Mouse (Mus musculus): ENCODE results near the gene Slc22a13. TPM values are rescaled to one million over a fixed set of nuclear protein-coding genes. Genes with fewer than 3 reads are reported as not detected.

Gene Slc22a13
- polyA plus RNA-seq (2014; fragmentation: Nextera tagmentation; extraction: Ambion mirVana): not detected in 2 replicates

DNA sequence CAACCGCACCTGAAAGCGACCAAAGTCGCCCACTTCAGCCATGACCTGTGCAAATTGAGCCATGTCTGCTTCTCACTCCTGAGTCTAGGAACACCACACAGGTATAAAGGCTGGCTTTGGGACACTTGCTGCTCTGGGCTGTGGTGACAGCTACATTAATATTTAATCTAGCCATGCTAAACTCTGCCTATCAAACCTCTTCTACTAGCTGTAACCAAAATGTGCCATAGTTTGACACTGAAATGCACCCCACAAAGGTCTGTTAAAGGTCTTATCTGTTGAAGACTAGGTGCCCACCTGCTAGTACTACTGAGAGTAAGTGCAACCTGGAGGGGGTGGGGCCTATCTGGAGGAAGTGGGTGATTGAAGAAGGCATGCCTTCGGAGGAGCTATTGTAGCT, at the start of gene Slc22a13:
Slc22a13 (minus strand) TSS at position 101 of the 400 bp plus-strand sequence.
- Histone ChIP-seq H3K9ac (ENCODE audit: low read depth, low read length) (no peak within 1 kb of the TSS), H3K4me2 (replicated peaks; ENCODE audit: low read depth, low read length) (no peak within 1 kb of the TSS), H3K27me3 (ENCODE audit: control insufficient read depth, insufficient read depth, low read length) (no peaks in the 10 kb centered on the region), H3K27ac (ENCODE audit: low read depth, low read length) (no peak within 1 kb of the TSS), H3K4me1 (replicated peaks; ENCODE audit: control insufficient read depth, insufficient read depth, low read length) (no peaks in the 10 kb centered on the region), H3K4me3 (ENCODE audit: low read depth, low read length) (no peak within 1 kb of the TSS), H3K9me3 (ENCODE audit: control insufficient read depth, low read length) (no peaks in the 10 kb centered on the region), H3K36me3 (ENCODE audit: control insufficient read depth, insufficient read depth, low read length) (no peaks in the 10 kb centered on the region)
- WGBS: 74% methylated on average over 4 of the region's 4 CpGs
- ATAC-seq (ENCODE audit: low FRiP score) (no peak), DNase-seq (ENCODE audit: low spot score) (no peak)

DNA sequence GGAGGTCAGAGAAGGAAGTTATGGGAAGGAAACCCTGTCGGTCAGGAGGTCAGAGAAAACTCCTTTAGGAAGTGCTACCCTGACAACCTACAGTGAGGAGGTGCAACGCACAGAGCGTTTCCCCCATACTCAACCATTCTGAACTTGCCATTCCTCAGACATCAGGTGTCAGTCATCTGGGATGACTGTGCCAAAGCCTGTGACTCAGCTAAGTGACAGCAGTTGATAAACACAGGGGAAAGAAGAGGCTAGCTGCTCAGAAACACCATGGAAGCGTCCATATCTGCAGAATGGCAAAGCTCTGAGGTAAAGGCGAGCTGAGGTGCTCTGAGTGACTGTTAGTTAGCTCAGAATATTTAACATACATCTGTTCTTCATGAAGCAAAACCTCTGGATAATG, 49.2 kb upstream of the Slc22a13 start:
- Histone ChIP-seq H3K4me2 (replicated peaks; ENCODE audit: low read depth, low read length) (no peak overlapping the region), H3K36me3 (ENCODE audit: control insufficient read depth, insufficient read depth, low read length) (peaks cover 9% of the 10 kb centered on the region; the same call in 1 of the 2 replicates), H3K4me3 (ENCODE audit: low read depth, low read length) (no peak overlapping the region), H3K9me3 (ENCODE audit: control insufficient read depth, low read length) (no peaks in the 10 kb centered on the region), H3K4me1 (replicated peaks; ENCODE audit: control insufficient read depth, insufficient read depth, low read length) (no peaks in the 10 kb centered on the region), H3K9ac (ENCODE audit: low read depth, low read length) (no peak overlapping the region), H3K27ac (ENCODE audit: low read depth, low read length) (no peak overlapping the region), H3K27me3 (ENCODE audit: control insufficient read depth, insufficient read depth, low read length) (no peaks in the 10 kb centered on the region)
- no peak for DNase-seq (ENCODE audit: low spot score)
- ATAC-seq (ENCODE audit: low FRiP score): no peak
- 85% methylated on average over 5 of the region's 5 CpGs for WGBS

DNA sequence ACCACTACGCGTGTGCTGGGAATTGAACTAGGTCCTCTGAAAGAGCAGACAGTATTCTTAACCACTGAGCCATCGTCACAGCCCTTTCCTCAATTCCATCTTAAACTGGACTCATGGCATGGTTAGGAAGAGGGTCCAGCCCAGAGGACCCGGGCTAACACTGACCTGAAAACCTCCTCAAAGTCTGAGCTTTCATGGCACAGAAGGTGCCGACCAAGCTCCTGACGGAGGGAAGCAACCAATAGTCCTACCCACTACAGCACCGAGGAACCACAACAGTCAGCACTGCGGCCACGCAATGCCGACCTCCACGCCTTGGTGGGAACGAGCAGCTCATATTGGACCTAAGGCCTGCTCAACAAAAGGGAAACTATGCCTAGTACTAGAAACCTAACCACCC, 47.3 kb upstream of the Slc22a13 start:
- Histone ChIP-seq H3K27ac (ENCODE audit: low read depth, low read length) (no peak overlapping the region), H3K36me3 (ENCODE audit: control insufficient read depth, insufficient read depth, low read length) (peaks cover 9% of the 10 kb centered on the region; the same call in 1 of the 2 replicates)
- WGBS: 95% methylated on average over 12 of the region's 12 CpGs

DNA sequence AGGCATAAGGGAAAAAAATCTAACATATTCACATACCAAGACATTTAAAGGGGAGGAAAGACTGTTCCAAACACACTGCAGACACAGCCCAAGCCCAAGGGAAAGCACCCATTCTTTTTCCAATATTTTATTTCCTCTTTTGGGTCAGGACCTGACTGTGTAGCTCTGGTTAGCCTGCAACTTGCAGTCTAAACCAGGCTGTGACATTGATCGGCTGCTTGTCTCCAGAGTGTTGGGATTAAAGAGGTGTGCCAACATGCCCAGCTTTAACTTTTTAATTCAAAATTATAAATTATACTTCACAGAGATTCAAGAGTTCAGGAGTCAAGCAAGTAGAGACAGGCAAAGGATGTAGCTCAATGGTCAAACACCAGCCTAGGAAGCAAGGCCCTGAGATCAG, 46.2 kb upstream of the Slc22a13 start:
- Histone ChIP-seq H3K9me3 (ENCODE audit: control insufficient read depth, low read length) (no peaks in the 10 kb centered on the region), H3K27me3 (ENCODE audit: control insufficient read depth, insufficient read depth, low read length) (no peaks in the 10 kb centered on the region), H3K27ac (ENCODE audit: low read depth, low read length) (no peak overlapping the region), H3K36me3 (ENCODE audit: control insufficient read depth, insufficient read depth, low read length) (peaks cover 12% of the 10 kb centered on the region; the same call in 1 of the 2 replicates), H3K4me2 (replicated peaks; ENCODE audit: low read depth, low read length) (no peak overlapping the region), H3K9ac (ENCODE audit: low read depth, low read length) (no peak overlapping the region), H3K4me1 (replicated peaks; ENCODE audit: control insufficient read depth, insufficient read depth, low read length) (no peaks in the 10 kb centered on the region), H3K4me3 (ENCODE audit: low read depth, low read length) (no peak overlapping the region)
- WGBS: 100% methylated on average over 1 of the region's 1 CpGs
- DNase-seq (ENCODE audit: low spot score): no peak
- ATAC-seq (ENCODE audit: low FRiP score): no peak

More for the DNA sequence above, 47.3 kb upstream of the Slc22a13 start:
- no peak overlapping the region for H3K9ac ChIP-seq (ENCODE audit: low read depth, low read length)
- no peak overlapping the region for H3K4me2 ChIP-seq (replicated peaks; ENCODE audit: low read depth, low read length)
- no peak overlapping the region for H3K4me3 ChIP-seq (ENCODE audit: low read depth, low read length)
- no peaks in the 10 kb centered on the region for H3K9me3 ChIP-seq (ENCODE audit: control insufficient read depth, low read length)
- H3K27me3 ChIP-seq (ENCODE audit: control insufficient read depth, insufficient read depth, low read length): no peaks in the 10 kb centered on the region
- H3K4me1 ChIP-seq (replicated peaks; ENCODE audit: control insufficient read depth, insufficient read depth, low read length): no peaks in the 10 kb centered on the region
- no peak for ATAC-seq (ENCODE audit: low FRiP score)
- no peak for DNase-seq (ENCODE audit: low spot score)

DNA sequence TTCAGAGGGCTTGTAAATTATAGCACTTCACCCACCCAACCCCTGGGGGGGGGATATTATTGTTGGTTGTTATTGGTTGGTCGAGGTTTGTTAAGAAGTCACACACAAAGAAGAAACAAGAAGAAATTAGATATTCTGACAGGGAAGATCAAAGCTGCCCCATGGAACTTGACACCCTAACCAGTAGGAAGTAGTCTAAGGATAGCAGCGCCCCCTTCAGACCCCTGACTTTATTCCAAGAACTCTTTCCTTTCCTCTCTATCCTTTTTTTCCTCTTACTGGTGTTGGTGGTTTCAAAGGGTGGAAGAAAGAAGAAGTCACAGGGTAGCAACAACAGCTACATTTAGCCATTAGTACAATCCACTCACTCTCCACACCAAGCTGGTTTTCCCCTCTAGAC, 45.3 kb upstream of the Slc22a13 start:
- H3K27ac ChIP-seq (ENCODE audit: low read depth, low read length): no peak overlapping the region
- WGBS: 84% methylated on average over 2 of the region's 2 CpGs
- no peak overlapping the region for H3K9ac ChIP-seq (ENCODE audit: low read depth, low read length)
- H3K4me3 ChIP-seq (ENCODE audit: low read depth, low read length): no peak overlapping the region
- H3K36me3 ChIP-seq (ENCODE audit: control insufficient read depth, insufficient read depth, low read length): peaks cover 12% of the 10 kb centered on the region; the same call in 1 of the 2 replicates
- no peaks in the 10 kb centered on the region for H3K27me3 ChIP-seq (ENCODE audit: control insufficient read depth, insufficient read depth, low read length)
- no peaks in the 10 kb centered on the region for H3K9me3 ChIP-seq (ENCODE audit: control insufficient read depth, low read length)
- no peaks in the 10 kb centered on the region for H3K4me1 ChIP-seq (replicated peaks; ENCODE audit: control insufficient read depth, insufficient read depth, low read length)
- no peak for DNase-seq (ENCODE audit: low spot score)
- H3K4me2 ChIP-seq (replicated peaks; ENCODE audit: low read depth, low read length): no peak overlapping the region
- ATAC-seq (ENCODE audit: low FRiP score): no peak

DNA sequence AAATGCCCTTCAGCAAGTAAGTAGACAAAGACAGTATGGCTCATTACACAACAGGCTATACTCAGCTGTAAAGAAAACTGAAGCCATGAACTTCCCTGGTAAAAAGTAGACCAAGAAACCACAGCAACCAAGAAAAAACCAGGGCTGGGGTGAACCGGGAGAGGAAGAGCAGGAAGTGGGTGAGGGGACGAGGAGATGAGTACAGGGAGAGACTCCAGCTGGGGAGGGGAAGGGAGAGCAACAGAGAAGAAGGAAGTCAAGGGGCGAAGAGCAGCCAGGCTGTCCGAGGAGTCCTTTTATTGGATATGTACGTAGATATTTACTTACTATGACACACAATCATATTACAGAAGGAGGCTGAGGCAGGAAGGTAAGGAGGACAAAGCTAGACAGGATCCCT, 39.1 kb upstream of the Slc22a13 start:
- H3K36me3 ChIP-seq (ENCODE audit: control insufficient read depth, insufficient read depth, low read length): 0 out of 2 replicates have a peak, but pooled peaks cover 3% of the 10 kb centered on the region
- no peak for ATAC-seq (ENCODE audit: low FRiP score)

DNA sequence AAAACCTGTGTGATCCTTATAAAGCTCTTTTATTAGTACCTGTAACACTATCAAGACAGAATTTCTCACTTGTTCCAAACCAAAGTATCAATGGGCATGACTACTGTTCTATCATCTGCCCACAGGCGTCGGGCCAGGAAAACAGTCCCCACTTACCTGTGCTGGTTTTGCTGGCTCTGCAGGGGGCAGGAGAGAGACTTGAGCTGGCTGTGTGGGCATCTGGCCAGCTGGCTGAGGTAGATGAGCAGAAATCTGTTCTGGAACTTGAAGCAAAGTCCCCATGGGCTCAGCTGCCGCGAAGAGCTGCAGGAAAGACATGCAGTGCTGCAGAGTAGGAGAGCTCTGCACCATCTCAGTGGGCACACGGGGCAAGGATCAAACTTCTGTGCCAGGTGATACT, 37.9 kb upstream of the Slc22a13 start:
- H3K27ac ChIP-seq (ENCODE audit: low read depth, low read length): no peak overlapping the region
- WGBS: 93% methylated on average over 5 of the region's 5 CpGs
- DNase-seq (ENCODE audit: low spot score) (no peak), ATAC-seq (ENCODE audit: low FRiP score) (no peak)
- H3K4me2 ChIP-seq (replicated peaks; ENCODE audit: low read depth, low read length): no peak overlapping the region
- H3K4me1 ChIP-seq (replicated peaks; ENCODE audit: control insufficient read depth, insufficient read depth, low read length): no peaks in the 10 kb centered on the region
- H3K36me3 ChIP-seq (ENCODE audit: control insufficient read depth, insufficient read depth, low read length): 0 out of 2 replicates have a peak, but pooled peaks cover 3% of the 10 kb centered on the region
- no peaks in the 10 kb centered on the region for H3K27me3 ChIP-seq (ENCODE audit: control insufficient read depth, insufficient read depth, low read length)
- no peak overlapping the region for H3K4me3 ChIP-seq (ENCODE audit: low read depth, low read length)
- H3K9me3 ChIP-seq (ENCODE audit: control insufficient read depth, low read length): no peaks in the 10 kb centered on the region
- no peak overlapping the region for H3K9ac ChIP-seq (ENCODE audit: low read depth, low read length)

More for the DNA sequence above, 39.1 kb upstream of the Slc22a13 start:
- no peak overlapping the region for H3K4me3 ChIP-seq (ENCODE audit: low read depth, low read length)
- H3K4me2 ChIP-seq (replicated peaks; ENCODE audit: low read depth, low read length): no peak overlapping the region
- no peak overlapping the region for H3K27ac ChIP-seq (ENCODE audit: low read depth, low read length)
- no peaks in the 10 kb centered on the region for H3K4me1 ChIP-seq (replicated peaks; ENCODE audit: control insufficient read depth, insufficient read depth, low read length)
- no peak for DNase-seq (ENCODE audit: low spot score)
- no peaks in the 10 kb centered on the region for H3K27me3 ChIP-seq (ENCODE audit: control insufficient read depth, insufficient read depth, low read length)
- 81% methylated on average over 5 of the region's 5 CpGs for WGBS
- no peak overlapping the region for H3K9ac ChIP-seq (ENCODE audit: low read depth, low read length)
- H3K9me3 ChIP-seq (ENCODE audit: control insufficient read depth, low read length): no peaks in the 10 kb centered on the region

DNA sequence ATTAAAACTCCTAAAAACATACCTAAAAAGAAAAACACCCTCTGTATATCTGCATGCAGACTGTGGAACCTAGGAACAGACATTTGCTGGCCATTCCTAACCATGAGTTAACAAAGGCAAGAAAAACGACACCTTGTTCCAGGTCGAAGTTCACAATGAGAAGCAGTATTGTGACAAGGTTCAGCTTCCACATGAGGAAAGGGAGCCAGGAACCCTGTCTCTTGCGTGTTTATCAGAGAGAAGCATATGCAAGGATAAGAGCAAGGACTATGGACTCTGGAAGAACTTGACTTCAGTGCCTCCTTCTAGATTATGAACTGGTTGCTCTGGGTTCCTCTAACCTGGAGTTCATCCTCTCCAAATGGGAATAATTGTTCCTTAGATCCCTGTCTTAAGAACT, 35.1 kb upstream of the Slc22a13 start:
- Histone ChIP-seq H3K9me3 (ENCODE audit: control insufficient read depth, low read length) (no peaks in the 10 kb centered on the region), H3K4me1 (replicated peaks; ENCODE audit: control insufficient read depth, insufficient read depth, low read length) (no peaks in the 10 kb centered on the region), H3K9ac (ENCODE audit: low read depth, low read length) (no peak overlapping the region), H3K27me3 (ENCODE audit: control insufficient read depth, insufficient read depth, low read length) (no peaks in the 10 kb centered on the region), H3K4me2 (replicated peaks; ENCODE audit: low read depth, low read length) (no peak overlapping the region), H3K27ac (ENCODE audit: low read depth, low read length) (no peak overlapping the region), H3K4me3 (ENCODE audit: low read depth, low read length) (no peak overlapping the region), H3K36me3 (ENCODE audit: control insufficient read depth, insufficient read depth, low read length) (no peaks in the 10 kb centered on the region)
- no peak for DNase-seq (ENCODE audit: low spot score)
- ATAC-seq (ENCODE audit: low FRiP score): no peak
- WGBS: 87% methylated on average over 3 of the region's 3 CpGs

DNA sequence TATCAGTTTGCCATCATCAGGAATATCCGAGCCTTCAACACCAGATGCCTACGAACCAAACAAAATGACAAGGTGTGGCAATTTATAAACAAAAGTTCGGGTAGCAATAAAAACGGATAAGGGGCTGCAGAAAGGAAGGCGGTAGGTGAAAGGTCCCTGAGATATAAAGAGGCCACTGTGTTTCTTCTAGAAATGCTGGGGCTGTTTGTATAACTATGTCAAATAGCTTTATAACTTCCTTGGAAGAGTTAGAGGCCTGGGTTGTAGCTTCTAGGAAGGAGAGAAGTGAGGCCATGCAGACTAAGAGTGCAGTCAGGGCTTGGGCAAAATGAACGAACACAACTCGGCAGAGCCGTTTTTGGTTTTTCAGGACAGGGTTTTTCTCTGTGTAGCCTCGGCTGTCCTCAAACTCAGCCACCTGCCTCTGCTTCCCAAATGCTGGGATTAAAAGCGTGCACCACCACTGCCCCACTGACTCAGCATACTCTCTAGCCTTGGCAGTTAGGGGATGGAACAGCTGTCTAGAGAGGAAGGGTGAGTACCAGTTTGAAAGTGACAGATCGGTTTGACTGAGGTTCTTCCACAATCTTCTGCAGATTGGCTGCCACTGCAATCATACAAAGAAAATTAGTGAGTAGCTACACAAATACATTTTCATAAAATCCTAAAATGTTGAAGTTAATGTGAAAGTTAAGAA, 32.4 kb upstream of the Slc22a13 start:
- H3K9me3 ChIP-seq (ENCODE audit: control insufficient read depth, low read length): no peaks in the 10 kb centered on the region
- H3K4me2 ChIP-seq (replicated peaks; ENCODE audit: low read depth, low read length): no peak overlapping the region
- ATAC-seq (ENCODE audit: low FRiP score) (no peak), DNase-seq (ENCODE audit: low spot score) (no peak)
- 91% methylated on average over 11 of the region's 11 CpGs for WGBS
- H3K36me3 ChIP-seq (ENCODE audit: control insufficient read depth, insufficient read depth, low read length): no peaks in the 10 kb centered on the region
- no peaks in the 10 kb centered on the region for H3K27me3 ChIP-seq (ENCODE audit: control insufficient read depth, insufficient read depth, low read length)
- no peak overlapping the region for H3K4me3 ChIP-seq (ENCODE audit: low read depth, low read length)
- H3K4me1 ChIP-seq (replicated peaks; ENCODE audit: control insufficient read depth, insufficient read depth, low read length): no peaks in the 10 kb centered on the region
- no peak overlapping the region for H3K27ac ChIP-seq (ENCODE audit: low read depth, low read length)
- H3K9ac ChIP-seq (ENCODE audit: low read depth, low read length): no peak overlapping the region
